Mouse (Mus musculus) kidney, postnatal 25 days (tissue): ENCODE measurements around the gene Tmem14a.
"Not testable (repeated sequence)": the region's sequence is repeated elsewhere in the genome, so short reads cannot be mapped to it uniquely, and the experiment has no call there.

Experiments used
- DNase-seq, 2 experiments: peaks; one replicate each; pipeline ENCODE4 v3.0.0; 2021; ENCODE audit warnings: mixed read lengths in 2 of 2

Tmem14a gene

DNA sequence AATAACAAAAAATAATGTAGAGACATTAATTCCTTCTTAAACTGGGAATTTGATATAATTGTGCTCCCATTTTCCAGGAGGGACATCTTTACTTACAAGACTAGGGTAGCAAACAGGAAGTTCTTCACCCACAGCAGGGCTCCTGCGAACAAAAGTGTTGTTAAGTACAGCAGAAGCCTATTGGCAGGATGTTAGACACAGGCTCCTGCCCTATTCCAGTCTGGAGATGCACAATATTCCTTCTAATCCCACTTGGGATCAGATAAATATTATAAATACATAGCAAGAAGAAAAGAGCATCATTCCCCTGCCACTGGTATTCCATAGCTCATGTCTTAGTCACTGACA is 34.9 kb downstream of the Tmem14a start:
- no peak for DNase-seq

DNA sequence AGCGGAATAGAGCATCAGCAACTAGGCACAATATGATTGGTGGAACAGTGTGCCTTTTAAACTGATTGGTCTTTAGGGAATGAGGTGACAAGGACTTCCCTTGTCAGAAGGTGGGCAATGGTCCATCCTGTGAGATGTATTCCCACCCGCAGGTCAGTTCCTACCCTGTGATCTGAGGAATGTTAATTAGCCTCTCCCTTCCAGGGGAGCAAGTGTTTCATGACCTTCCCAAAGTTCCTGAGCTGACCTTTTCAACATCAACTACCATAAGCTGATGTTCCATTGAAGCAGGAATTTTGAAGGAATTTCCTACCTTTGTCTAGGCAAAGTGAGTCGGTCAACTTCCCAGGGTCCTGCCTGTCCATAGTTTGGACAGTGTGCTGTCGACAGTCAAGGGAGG is 35.5 kb downstream of the Tmem14a start:
- no peak for DNase-seq

DNA sequence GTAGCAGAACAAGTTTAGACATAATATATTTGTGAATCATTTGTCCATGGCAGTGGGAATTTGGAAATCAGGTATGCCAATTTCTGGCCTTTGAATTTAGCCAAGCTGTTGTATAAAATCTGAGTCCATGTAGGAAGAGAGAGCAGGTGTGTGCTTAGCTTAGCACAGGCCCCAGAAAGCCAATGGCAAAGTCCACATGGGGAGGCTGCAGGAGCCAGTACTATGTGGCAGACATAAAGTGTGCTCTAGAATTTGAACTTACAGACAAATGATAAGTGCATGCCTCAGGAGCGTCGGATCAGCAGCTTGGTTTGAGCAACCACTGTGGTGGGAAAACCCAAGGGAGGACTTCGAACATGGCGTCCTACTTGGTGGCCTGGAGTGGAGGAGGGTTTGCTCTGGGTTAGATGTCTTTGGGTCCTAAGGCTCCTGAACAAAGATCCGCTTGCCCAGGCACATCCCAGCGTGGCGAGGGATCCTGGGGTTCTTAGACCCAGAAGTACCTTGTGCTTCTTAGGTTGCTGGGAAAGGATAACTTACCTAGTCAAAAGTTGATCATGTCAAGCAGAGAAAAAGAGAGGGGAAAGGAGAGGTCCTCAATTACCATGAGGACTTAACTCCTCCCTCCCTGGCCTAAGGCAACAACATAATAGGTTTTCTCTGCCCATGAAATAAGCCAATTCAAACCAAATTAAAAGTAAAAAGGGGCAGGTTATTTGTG is 37.4 kb downstream of the Tmem14a start:
- no peak for DNase-seq

DNA sequence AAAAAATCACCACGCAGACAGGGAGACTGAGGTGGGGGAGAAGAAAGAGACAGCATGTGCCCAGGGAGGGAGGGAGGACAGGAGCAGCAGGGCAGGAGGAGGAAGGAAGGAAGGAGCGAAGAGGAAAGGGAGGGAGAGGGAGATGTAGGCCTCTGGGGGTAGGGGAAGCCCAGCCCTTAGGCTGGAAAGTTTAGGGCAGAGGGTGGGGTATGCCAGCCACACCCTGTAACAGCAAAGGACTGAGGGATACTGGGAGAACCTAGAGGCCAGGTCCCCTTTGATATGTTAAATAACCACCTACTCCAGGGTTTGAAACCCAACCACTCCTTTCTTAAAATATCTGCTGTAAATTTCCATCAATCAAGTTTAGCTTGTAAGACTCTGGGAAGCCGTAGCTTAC is 38.0 kb downstream of the Tmem14a start:
- DNase-seq: no peak

DNA sequence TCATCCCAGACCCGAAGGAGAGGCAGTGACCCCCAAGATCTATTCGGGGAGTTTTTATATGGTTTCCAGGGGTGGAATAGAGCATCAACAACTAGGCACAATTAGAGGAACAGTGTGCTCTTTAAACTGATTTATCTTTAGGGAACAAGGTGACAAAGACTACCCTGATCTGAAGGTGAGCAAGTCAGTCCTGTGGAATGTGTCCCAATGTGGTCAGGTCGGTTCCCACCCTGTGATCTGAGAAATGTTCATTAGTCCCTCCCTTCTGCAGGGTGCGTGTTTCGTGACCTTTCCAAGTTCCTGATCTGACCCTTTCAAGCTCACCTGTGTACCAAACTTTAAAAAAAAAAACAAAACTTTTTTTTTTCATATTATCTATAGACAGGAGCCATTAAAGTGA is 38.5 kb downstream of the Tmem14a start:
- DNase-seq: no peak

DNA sequence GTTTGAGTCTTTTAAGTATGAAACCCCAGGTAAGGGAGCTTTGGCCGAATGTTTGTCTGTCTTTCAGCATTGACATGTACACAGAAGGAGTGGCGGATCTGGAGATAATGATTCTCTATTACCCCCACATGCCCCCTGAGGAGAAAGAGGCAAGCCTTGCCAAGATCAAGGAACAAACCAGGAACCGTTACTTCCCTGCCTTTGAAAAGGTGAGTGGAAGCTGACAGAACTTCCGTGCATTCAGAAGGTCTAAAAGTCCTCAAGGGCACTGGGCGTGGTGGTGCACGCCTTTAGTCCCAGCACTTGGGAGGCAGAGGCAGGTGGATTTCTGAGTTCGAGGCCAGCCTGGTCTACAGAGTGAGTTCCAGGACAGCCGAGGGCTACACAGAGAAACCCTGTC is 41.6 kb downstream of the Tmem14a start:
- not testable (repeated sequence) for DNase-seq

DNA sequence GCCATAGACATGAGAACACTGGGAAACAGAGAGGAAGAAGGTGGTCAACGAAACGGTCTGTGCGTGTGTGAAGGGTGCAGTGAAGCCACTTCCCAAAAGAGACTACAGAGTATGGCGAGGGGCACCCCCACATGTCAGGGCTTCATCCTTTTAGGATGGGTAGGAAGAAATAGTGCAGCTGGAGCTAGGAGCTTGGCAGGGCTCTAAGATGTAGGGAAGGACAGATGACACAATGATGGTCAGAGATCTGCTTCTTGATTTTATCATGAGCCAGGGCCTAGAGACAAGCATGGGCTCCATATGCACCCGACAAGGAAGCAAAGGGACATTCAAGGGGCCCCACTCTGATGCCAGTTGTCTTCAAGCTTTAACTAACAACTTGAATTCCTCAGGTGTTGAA is 44.0 kb downstream of the Tmem14a start:
- DNase-seq: no peak

DNA sequence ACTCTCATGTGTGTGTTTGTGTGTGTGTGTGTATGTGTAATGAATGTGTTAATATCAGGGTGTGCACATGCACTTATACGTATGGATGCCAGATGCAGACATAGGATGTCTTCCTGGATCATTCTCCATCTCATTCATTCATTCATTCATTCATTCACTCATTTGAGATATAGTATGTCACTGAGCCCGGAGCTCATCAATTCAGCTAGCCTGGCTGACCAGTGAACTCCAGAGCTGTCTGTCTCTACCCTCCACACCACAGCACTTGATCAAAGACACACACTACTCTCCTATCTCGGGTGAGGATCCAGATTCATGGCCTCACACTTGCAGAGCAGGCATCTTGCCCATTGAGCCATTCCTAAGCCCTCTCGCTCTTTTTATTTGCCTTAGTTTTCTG is 45.6 kb downstream of the Tmem14a start:
- no peak for DNase-seq

DNA sequence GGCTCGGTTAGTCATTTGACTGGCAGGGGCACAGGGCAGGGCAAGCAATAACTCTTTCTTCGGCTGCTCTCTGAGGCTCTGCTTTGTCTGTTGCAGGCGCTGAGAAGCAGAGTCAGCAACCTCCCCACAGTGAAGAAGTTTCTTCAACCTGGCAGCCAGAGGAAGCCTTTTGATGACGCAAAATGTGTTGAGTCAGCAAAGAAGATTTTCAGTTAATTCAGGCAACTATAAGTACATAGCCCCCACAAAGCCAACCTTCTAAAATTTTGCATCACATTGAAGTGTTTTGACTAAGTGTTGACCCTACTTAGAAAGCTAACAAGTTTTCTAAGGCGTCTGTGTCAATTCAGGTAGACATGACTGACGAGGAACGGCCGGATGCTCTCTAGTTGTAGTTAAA is 46.4 kb downstream of the Tmem14a start:
- DNase-seq: no peak

DNA sequence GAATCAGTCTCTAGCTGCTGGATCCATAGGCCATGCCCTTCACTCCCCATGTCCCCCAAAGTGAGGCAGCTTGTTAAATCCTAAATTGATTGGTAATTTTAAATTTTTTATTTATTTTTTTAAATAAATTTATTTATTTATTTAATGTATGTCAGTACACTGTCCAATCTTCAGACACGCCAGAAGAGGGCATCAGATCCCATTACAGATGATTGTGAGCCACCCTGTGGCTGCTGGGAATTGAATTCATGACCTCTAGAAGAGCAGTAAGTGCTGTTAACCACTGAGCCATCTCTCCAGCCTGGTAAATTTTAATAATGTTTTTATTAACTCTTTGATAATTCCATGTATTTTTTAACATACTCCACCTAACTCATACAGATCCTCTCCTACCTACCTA is 48.4 kb downstream of the Tmem14a start:
- no peak for DNase-seq

DNA sequence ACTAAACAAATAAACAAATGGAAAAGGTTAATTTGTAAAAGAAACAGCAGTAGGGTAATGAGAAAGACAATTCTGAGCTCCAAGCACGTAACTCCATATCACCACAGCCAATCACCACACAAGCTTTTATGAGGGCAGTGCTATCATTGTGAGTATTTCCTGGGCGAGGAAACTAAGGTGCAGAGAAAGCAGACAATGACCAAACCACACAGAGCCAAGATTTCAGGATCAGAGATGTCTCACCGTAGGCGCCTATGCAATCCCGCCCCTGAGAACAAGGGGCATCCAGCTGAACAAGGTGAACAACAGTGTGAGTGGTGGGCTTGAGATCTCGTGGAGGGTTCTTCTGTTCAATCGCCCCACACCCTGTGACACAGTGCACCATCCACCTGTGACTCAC is 49.1 kb downstream of the Tmem14a start:
- not testable (repeated sequence) for DNase-seq

DNA sequence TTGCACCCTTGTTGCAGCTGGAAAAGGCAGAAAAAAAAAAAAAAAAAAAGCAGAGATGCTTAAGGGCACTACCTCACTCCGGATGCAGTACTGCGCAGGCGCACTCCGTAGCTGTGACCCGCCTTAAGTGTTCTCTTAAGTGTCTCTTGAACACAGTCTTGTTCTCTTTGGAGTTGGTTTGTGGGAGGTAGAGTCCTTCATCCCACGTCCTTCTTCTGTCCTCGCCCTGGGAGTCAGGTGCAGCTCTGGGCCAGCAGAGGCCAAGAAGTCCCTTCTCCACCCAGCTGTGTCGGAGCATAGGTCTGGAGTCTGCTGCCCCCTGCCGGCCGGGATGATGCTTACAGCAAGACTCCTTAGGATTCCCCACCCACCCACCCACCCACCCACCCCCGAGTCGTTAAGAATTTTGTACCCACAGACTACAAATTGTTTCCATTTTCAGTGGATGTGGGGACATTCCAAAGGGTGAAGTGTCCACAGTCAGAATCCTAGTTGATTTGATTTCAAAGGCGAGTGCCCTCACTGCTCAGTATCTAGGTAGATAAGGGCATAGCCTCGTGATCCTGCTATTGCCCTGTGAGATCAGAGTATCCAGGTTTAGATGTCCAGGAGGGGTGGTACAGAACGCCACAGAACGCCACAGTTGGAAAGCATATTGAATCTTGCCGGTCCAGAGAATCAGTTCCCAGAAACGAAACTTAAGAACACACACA is 53.1 kb downstream of the Tmem14a start:
- peak; percentile 85 to 88 for DNase-seq

DNA sequence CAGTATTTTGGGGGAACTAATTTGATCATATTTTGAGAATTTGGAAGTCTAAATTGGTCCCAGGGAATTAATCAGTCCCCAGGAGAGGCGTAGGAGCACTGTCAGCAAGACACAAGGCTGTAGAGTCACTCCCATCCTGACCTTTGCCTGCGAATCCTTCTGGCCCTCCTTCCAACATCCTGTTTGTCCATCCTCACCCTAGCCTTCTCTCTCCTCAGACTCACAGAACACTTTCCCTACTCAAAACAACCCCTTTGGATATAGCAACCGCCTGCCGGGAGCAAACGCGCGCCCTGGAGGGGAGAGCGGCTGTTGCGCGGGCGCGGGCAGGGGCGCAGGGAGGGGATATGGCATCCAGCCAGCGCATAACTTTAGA is 53.7 kb downstream of the Tmem14a start:
- DNase-seq: peak; percentile 35 to 38

DNA sequence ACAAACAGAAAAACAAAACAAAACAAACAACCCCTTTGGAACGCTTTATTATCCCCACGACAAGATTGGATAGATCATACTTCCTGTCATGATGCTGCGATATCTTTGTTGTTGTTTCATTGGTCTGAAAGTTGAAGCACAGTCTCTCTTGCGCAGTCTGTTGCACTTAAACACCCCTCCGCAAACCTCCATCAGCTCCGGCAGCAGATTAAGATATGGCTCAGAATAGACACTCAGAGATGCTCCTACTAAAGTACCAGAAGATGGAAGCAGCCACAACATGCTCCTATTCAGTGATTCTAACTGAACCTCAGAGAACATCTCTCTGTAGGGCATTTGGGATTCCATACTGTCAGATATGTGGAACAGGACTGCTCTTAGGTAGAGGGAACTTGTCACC is 54.7 kb downstream of the Tmem14a start:
- DNase-seq: no peak

DNA sequence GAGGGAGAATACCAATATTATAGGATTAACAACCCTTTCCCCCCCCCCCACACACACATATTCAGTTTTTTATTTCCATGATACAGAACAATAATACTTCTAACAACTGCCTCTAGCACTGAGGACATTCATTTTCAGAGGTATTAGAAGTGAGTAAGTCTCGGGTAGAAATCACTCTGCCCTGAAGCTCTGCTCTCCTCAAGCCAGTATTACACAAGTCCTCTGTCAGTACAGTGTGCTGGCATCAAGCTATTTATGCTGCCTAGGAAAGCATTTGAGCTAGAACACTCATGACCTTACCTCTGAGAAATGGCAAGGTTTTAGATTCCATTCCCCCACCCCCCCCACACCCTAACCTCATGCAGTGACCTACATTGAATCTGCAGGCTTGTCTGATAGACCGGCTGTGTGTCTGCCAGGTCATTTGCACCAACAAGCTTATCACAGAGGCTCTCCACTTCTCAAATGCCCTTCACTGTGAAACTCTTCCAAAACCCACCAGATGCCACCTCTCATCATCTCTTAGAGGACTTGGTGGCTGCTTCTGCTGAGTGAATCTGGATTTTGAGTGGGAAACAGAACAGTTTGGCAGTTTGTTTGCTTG is 56.2 kb downstream of the Tmem14a start:
- DNase-seq: no peak

DNA sequence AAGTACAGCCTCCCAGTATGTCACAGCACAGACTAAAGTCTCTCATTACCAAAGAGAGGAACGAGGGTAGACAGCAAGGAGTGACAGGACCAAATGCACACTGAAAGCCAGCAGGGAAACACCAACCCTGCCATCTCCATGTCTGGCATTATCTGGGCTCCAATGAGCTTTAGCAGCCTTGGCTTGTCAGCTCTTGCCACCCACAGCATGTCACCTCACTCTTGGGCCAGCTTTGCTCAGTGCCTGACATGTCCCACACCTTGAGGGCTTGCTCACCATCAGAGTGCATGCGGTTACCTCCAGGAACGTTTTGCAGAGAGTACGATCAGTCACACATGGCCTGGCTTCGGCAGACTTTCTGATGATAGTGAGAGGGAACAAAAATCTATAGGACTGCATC is 57.0 kb downstream of the Tmem14a start:
- not testable (repeated sequence) for DNase-seq

DNA sequence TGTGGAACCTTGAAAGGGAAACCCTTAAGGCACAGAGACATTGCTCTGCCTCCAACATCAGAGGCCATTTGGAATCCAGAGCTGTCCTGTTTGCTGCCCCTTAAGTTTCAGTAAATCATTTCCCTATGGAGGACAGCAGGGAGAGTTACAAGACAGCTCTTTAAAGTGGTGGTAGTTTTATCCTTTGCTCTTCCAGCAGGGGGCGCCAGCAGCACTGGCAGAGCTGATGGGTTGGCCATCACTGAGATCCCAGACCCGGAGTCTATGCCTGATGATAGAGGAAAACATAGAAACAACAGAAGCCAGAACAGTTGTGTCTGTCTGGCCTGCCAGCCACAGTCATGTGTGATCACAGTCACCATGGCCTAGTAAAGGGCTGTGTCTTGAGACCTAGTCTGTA is 57.8 kb downstream of the Tmem14a start:
- not testable (repeated sequence) for DNase-seq
